10 mouse cellular contexts compared by ENCODE assay signal in genomic region chr5:105925568-105926255, GRCm38 (mm10). TPM values are rescaled to one million over a fixed set of nuclear protein-coding genes. Genes with fewer than 3 reads are reported as not detected.
A peak's percentile ranks its signal among the peaks of the same experiment; 100 is the strongest.
DNase-seq lines count a peak whose midpoint lies in the region; ATAC-seq and TF ChIP-seq lines count a peak whose summit lies in the region.
"Had no signal": no experiment of that assay in that cellular context is flagged by ENCODE, and none has a peak within 500 bp of the region (broad histone marks: within the 10 kb centered on the region; RNA-seq: fewer than 3 reads in every experiment).

No protein-coding gene starts in this region.

- H3K27ac ChIP-seq in heart, embryonic 11.5 days (ENCODE audit: low read depth, low read length) = no peak overlapping the region
- no peak overlapping the region for H3K27ac ChIP-seq in testis, adult 2 months (ENCODE audit: control insufficient read depth, insufficient read depth, low read depth, low read length)
- no peak overlapping the region for H3K27ac ChIP-seq in hindbrain, embryonic 14.5 days
- H3K27ac ChIP-seq: heart, embryonic 10.5 days; lung, embryonic 15.5 days had no signal

- WGBS in heart, embryonic 11.5 days (ENCODE audit: insufficient replicate concordance) = 63% methylated on average over 14 of the region's 14 CpGs
- 76% methylated on average over 14 of the region's 14 CpGs for WGBS in hindbrain, embryonic 14.5 days

- H3K4me2 ChIP-seq in heart, embryonic 11.5 days = no peak overlapping the region
- no peak overlapping the region for H3K4me2 ChIP-seq in hindbrain, embryonic 14.5 days (replicated peaks)
- H3K4me2 ChIP-seq: lung, embryonic 15.5 days had no signal

- no peak for TF ChIP-seq POLR2A in testis, adult 2 months (IDR thresholded peaks at IDR 0.05; ENCODE audit: control insufficient read depth, low read depth, low read length)

- 0 out of 2 replicates have a peak, but pooled peaks have one; percentile 14 for ATAC-seq in heart, embryonic 11.5 days (replicated peaks; ENCODE audit: insufficient number of reproducible peaks, low FRiP score, low TSS enrichment)
- ATAC-seq in hindbrain, embryonic 14.5 days (ENCODE audit: low FRiP score) = peak; percentile 46; the same call in 1 of the 2 replicates

- DNase-seq in heart, postnatal 36 days = no peak
- no peak for DNase-seq in testis, postnatal 10 days (ENCODE audit: low spot score)
- no peak for DNase-seq in hindbrain, embryonic 14.5 days (ENCODE audit: low spot score)
- no peak for DNase-seq in adrenal gland, adult 8-10 months
- DNase-seq in left cerebral cortex, postnatal 25 days (ENCODE audit: low spot score in 2 of 2) = no peak
- DNase-seq in left cerebral cortex, adult 18-20 months (ENCODE audit: low spot score in 2 of 2) = no peak

- intact Hi-C loops in heart, postnatal 36 days (cut with DNase I) = loop anchor here (10.0 kb wide), 1 partner anchor 879 kb away; no protein-coding TSS in a partner anchor
- intact Hi-C loops in left cerebral cortex, postnatal 25 days (cut with DNase I) = loop anchor here (5.0 kb wide), 1 partner anchor 877 kb away; no protein-coding TSS in a partner anchor

- no peaks in the 10 kb centered on the region for H3K36me3 ChIP-seq in heart, embryonic 11.5 days (ENCODE audit: control insufficient read depth, insufficient read depth, low read length)
- no peaks in the 10 kb centered on the region for H3K36me3 ChIP-seq in testis, adult 2 months (ENCODE audit: control insufficient read depth, insufficient read depth, low read length)
- peaks cover 18% of the 10 kb centered on the region for H3K36me3 ChIP-seq in hindbrain, embryonic 14.5 days (replicated peaks; ENCODE audit: control insufficient read depth, insufficient read depth)

- no peaks in the 10 kb centered on the region for H3K4me1 ChIP-seq in heart, embryonic 11.5 days (ENCODE audit: control insufficient read depth, insufficient read depth, low read length)
- no peaks in the 10 kb centered on the region for H3K4me1 ChIP-seq in testis, adult 2 months (ENCODE audit: control insufficient read depth, insufficient read depth, low read length)
- no peaks in the 10 kb centered on the region for H3K4me1 ChIP-seq in hindbrain, embryonic 14.5 days (replicated peaks; ENCODE audit: control insufficient read depth, insufficient read depth, low read length)
- H3K4me1 ChIP-seq: heart, embryonic 10.5 days; lung, embryonic 15.5 days had no signal

- H3K27me3 ChIP-seq in heart, embryonic 11.5 days (ENCODE audit: control insufficient read depth, insufficient read depth, low read length) = no peaks in the 10 kb centered on the region
- H3K27me3 ChIP-seq in testis, adult 2 months (ENCODE audit: control insufficient read depth, insufficient read depth, low read length) = no peaks in the 10 kb centered on the region
- no peaks in the 10 kb centered on the region for H3K27me3 ChIP-seq in hindbrain, embryonic 14.5 days (ENCODE audit: control insufficient read depth, insufficient read depth, low read length)
- H3K27me3 ChIP-seq: lung, embryonic 15.5 days had no signal

- H3K9ac ChIP-seq in heart, embryonic 11.5 days (ENCODE audit: low read depth, low read length) = no peak overlapping the region
- H3K9ac ChIP-seq in hindbrain, embryonic 14.5 days = no peak overlapping the region
- H3K9ac ChIP-seq: lung, embryonic 15.5 days had no signal

- TF ChIP-seq CTCF in testis, adult 2 months (IDR thresholded peaks at IDR 0.05; ENCODE audit: control insufficient read depth, insufficient read depth, insufficient replicate concordance, low read depth, low read length) = peak; percentile 30; the same call in 1 of the 2 replicates

- H3K4me3 ChIP-seq in heart, embryonic 11.5 days (ENCODE audit: low read depth, low read length) = no peak overlapping the region
- H3K4me3 ChIP-seq in testis, adult 2 months (ENCODE audit: control insufficient read depth, low read depth, low read length) = no peak overlapping the region
- no peak overlapping the region for H3K4me3 ChIP-seq in hindbrain, embryonic 14.5 days (replicated peaks; ENCODE audit: low read length)
- H3K4me3 ChIP-seq: heart, embryonic 10.5 days; lung, embryonic 15.5 days had no signal

- H3K9me3 ChIP-seq in heart, embryonic 11.5 days (replicated peaks; ENCODE audit: control insufficient read depth, low read length) = no peaks in the 10 kb centered on the region
- no peaks in the 10 kb centered on the region for H3K9me3 ChIP-seq in hindbrain, embryonic 14.5 days (ENCODE audit: control insufficient read depth, low read length)
- H3K9me3 ChIP-seq: heart, embryonic 10.5 days; lung, embryonic 15.5 days had no signal

RNA-seq across cellular contexts. Expression of gene Zfp326, which starts 49.3 kb away (rescaled TPM):
- 16.9 and 32.0 TPM in 2 replicates for polyA plus RNA-seq in heart, embryonic 11.5 days (2014; fragmentation: Nextera tagmentation; extraction: Ambion mirVana)
- total RNA-seq in heart, postnatal 36 days (2021) = 10 to 100 TPM; 12.3 to 12.7 TPM
- 12.3 and 14.2 TPM in 2 replicates for polyA plus RNA-seq in testis, adult 2 months (2012; rRNA removed)
- polyA plus RNA-seq in hindbrain, embryonic 14.5 days (2014; fragmentation: Nextera tagmentation; extraction: Ambion mirVana) = 36.0 and 41.9 TPM in 2 replicates
- total RNA-seq in adrenal gland, adult 8-10 months (2022) = 10 to 100 TPM; 17.0 to 31.9 (median 26.2) TPM
- total RNA-seq in left cerebral cortex, postnatal 25 days (2021) = 10 to 100 TPM; 29.6 to 31.5 TPM
- 10 to 100 TPM; 30.2 to 36.5 TPM for total RNA-seq in left cerebral cortex, adult 18-20 months (2021)
